Mouse (Mus musculus): ENCODE measurements at regions not wholly inside any gene's neighbourhood (a gene's known extent, or its start where the extent isn't known, plus 50 kb on each side); places are given as distances from the start of the nearest gene placed in this dataset.

DNA sequence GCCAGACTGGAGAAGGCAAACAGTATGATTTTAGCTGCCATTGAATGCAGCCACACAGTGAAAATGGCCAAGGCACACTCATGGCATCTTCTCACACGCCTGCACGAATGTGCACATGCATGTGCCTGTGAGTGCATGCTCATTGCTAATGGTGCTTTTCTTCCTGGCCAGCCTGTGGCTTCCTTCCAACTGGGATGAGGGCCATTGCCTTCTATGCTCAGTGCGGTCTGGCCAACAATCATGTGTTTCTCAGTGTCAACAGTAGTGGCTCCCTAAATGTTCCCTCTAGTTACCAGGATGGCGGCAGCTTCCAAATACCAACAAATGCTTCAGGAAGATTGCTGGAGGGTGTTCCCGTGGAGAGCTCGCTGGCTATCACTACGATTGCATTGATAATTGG is 131.7 kb upstream of the Sall1 start:
- TF ChIP-seq CTCF (IDR thresholded peaks at IDR 0.05) (no peak), POLR2A (IDR thresholded peaks at IDR 0.05; ENCODE audit: insufficient read depth, low read depth, low read length) (no peak), EP300 (IDR thresholded peaks at IDR 0.05; ENCODE audit: insufficient read depth, low read depth, low read length) (no peak)
